Mouse (Mus musculus) liver, embryonic 14.5 days (tissue): ENCODE results near the gene Ppp6r3. TPM values are rescaled to one million over a fixed set of nuclear protein-coding genes. Genes with fewer than 3 reads are reported as not detected.

Experiments used
- ATAC-seq: fragments of 200-750 bp; cut with Nextera tagmentation; 2 replicates; pipeline ENCODE4 v1.8.0; 2017; ENCODE audit warnings: moderate number of reproducible peaks, mild to moderate bottlenecking, moderate library complexity; ENCODE audit not compliant: insufficient read depth
- DNase-seq, 3 experiments: peaks; one replicate each; pipeline ENCODE4 v3.0.0-alpha.2; 2012 to 2013; ENCODE audit warnings: low read depth in 3 of 3, low spot score in 3 of 3
- H3K27ac ChIP-seq: fragments of 300-500 bp; sonication (generic); 2 replicates; pipeline ENCODE4 v1.5.1; 2014; ENCODE audit warnings: moderate library complexity, mild to moderate bottlenecking, control low read depth, inconsistent platforms
- H3K27me3 ChIP-seq: fragments of 300-500 bp; sonication (generic); 2 replicates; pipeline ENCODE4 v1.6.1; 2014; ENCODE audit warnings: mild to moderate bottlenecking, low read length, moderate library complexity; ENCODE audit not compliant: control insufficient read depth, insufficient read depth
- H3K36me3 ChIP-seq: fragments of 300-500 bp; sonication (generic); replicated peaks from 2 replicates; pipeline ENCODE4 v1.6.1; 2014; ENCODE audit warnings: low read depth; ENCODE audit not compliant: control insufficient read depth, insufficient read depth
- H3K4me1 ChIP-seq, 2 experiments: fragments of 200-500 bp in 1 of 2; fragments of 300-500 bp in 1 of 2; sonication (generic) in 1 of 2; replicated peaks; 2 replicates each; pipeline ENCODE4 v1.6.1; 2012 to 2014; ENCODE audit warnings: antibody characterized with exemption in 1 of 2, inconsistent platforms in 1 of 2, low read length in 1 of 2; ENCODE audit not compliant: control insufficient read depth in 2 of 2, insufficient read depth in 2 of 2
- H3K4me2 ChIP-seq: fragments of 300-500 bp; sonication (generic); 2 replicates; pipeline ENCODE4 v1.6.1; 2014; ENCODE audit warnings: low read depth, mild to moderate bottlenecking, control low read depth, moderate library complexity
- H3K4me3 ChIP-seq, 2 experiments: fragments of 200-500 bp in 1 of 2; fragments of 300-500 bp in 1 of 2; sonication (generic) in 1 of 2; 2 replicates each; pipeline ENCODE4 v1.5.1; 2012 to 2014; ENCODE audit warnings: low read depth in 2 of 2, low read length in 2 of 2, mild to moderate bottlenecking in 2 of 2, control low read depth in 1 of 2, inconsistent platforms in 1 of 2, moderate library complexity in 1 of 2; ENCODE audit not compliant: insufficient read depth in 1 of 2
- H3K9ac ChIP-seq: fragments of 300-500 bp; sonication (generic); replicated peaks from 2 replicates; pipeline ENCODE4 v1.6.1; 2014; ENCODE audit warnings: mild to moderate bottlenecking, control low read depth, moderate library complexity
- H3K9me3 ChIP-seq: fragments of 300-500 bp; sonication (generic); 2 replicates; pipeline ENCODE4 v1.6.1; 2016; ENCODE audit warnings: low read length, mixed read lengths; ENCODE audit not compliant: control insufficient read depth
- CTCF ChIP-seq: IDR thresholded peaks from 2 replicates; pipeline ENCODE4 v1.5.1; 2016; ENCODE audit warnings: antibody characterized with exemption, low read depth, control low read depth
- EP300 ChIP-seq: IDR thresholded peaks from 2 replicates; pipeline ENCODE4 v1.6.1; 2016; ENCODE audit warnings: antibody characterized with exemption, low read depth
- WGBS: fragments of 180-500 bp; shearing (Covaris S2); extraction: QIAGEN DNeasy Blood & Tissue Kit; methylation state at CpG from one replicate; pipeline ENCODE4 v1.1.7; 2014; ENCODE audit not compliant: insufficient replicate concordance; 5-methylcytosine and 5-hydroxymethylcytosine counted together
- polyA plus RNA-seq, 2 experiments: library from polyadenylated mRNA; depleted of rRNA in 1 of 2; stranded (reverse) in 1 of 2; unstranded in 1 of 2; fragments of >200 nt; fragmentation: Nextera tagmentation in 1 of 2; extraction: Ambion mirVana in 1 of 2; gene quantifications; 2 replicates each; pipeline versions ENCODE4 v1.2.1 to v1.2.3; 2012 to 2014

Gene Ppp6r3
- polyA plus RNA-seq, 2 experiments = 22.6 TPM

- 77% methylated on average over 3 of the region's 3 CpGs for WGBS
- no peak for ATAC-seq
- Histone ChIP-seq H3K4me1 (no peaks in the 10 kb centered on the region), H3K9ac (no peak overlapping the region), H3K36me3 (peaks cover 44% of the 10 kb centered on the region), H3K27me3 (no peaks in the 10 kb centered on the region), H3K4me3 (no peak overlapping the region), H3K4me2 (no peak overlapping the region), H3K9me3 (no peaks in the 10 kb centered on the region), H3K27ac (no peak overlapping the region)
- TF ChIP-seq EP300 = no peak
- TF ChIP-seq CTCF = peak; percentile 18; the same call in 1 of the 2 replicates
- DNase-seq = no peak
These were observed 78.3 kb downstream of the Ppp6r3 start for GRCm38 (mm10) chr19:3497216-3497615.

- H3K4me2 ChIP-seq = no peak overlapping the region
- WGBS = 93% methylated on average over 4 of the region's 4 CpGs
- H3K4me3 ChIP-seq = no peak overlapping the region
- no peak for TF ChIP-seq CTCF
- TF ChIP-seq EP300 = no peak
- no peak overlapping the region for H3K9ac ChIP-seq
- H3K36me3 ChIP-seq = peaks cover 77% of the 10 kb centered on the region
- DNase-seq = no peak
- no peak for ATAC-seq
- H3K9me3 ChIP-seq = no peaks in the 10 kb centered on the region
- H3K27ac ChIP-seq = no peak overlapping the region
- no peaks in the 10 kb centered on the region for H3K4me1 ChIP-seq
- no peaks in the 10 kb centered on the region for H3K27me3 ChIP-seq
These were observed 85.7 kb downstream of the Ppp6r3 start for GRCm38 (mm10) chr19:3489826-3490225.

- Histone ChIP-seq H3K4me2 (no peak overlapping the region), H3K9me3 (no peaks in the 10 kb centered on the region), H3K9ac (no peak overlapping the region), H3K27me3 (no peaks in the 10 kb centered on the region), H3K4me1 (no peaks in the 10 kb centered on the region), H3K27ac (no peak overlapping the region), H3K36me3 (peaks cover 43% of the 10 kb centered on the region), H3K4me3 (no peak overlapping the region)
- WGBS = 84% methylated on average over 7 of the region's 7 CpGs
- TF ChIP-seq EP300 (no peak), CTCF (no peak)
- ATAC-seq (no peak), DNase-seq (no peak)
These were observed 92.7 kb downstream of the Ppp6r3 start for GRCm38 (mm10) chr19:3482831-3483230.

GRCm38 (mm10) chr19:3480101-3480500 is 95.4 kb downstream of the Ppp6r3 start:
- ATAC-seq (no peak), DNase-seq (no peak)
- Histone ChIP-seq H3K4me3 (no peak overlapping the region), H3K4me2 (no peak overlapping the region), H3K36me3 (peaks cover 28% of the 10 kb centered on the region), H3K9me3 (no peaks in the 10 kb centered on the region), H3K4me1 (no peaks in the 10 kb centered on the region), H3K9ac (no peak overlapping the region), H3K27me3 (no peaks in the 10 kb centered on the region), H3K27ac (no peak overlapping the region)
- TF ChIP-seq EP300 (no peak), CTCF (no peak)
- 76% methylated on average over 8 of the region's 8 CpGs for WGBS

- ATAC-seq (no peak), DNase-seq (no peak)
- Histone ChIP-seq H3K27ac (no peak overlapping the region), H3K36me3 (peaks cover 20% of the 10 kb centered on the region), H3K9me3 (no peaks in the 10 kb centered on the region), H3K4me1 (no peaks in the 10 kb centered on the region), H3K9ac (no peak overlapping the region), H3K4me2 (no peak overlapping the region), H3K27me3 (no peaks in the 10 kb centered on the region), H3K4me3 (no peak overlapping the region)
- TF ChIP-seq EP300 (no peak), CTCF (no peak)
- WGBS = 84% methylated on average over 3 of the region's 3 CpGs
These were observed 98.6 kb downstream of the Ppp6r3 start for GRCm38 (mm10) chr19:3476996-3477395.
